10 mouse cellular contexts compared by ENCODE assay signal in the genomic region with DNA sequence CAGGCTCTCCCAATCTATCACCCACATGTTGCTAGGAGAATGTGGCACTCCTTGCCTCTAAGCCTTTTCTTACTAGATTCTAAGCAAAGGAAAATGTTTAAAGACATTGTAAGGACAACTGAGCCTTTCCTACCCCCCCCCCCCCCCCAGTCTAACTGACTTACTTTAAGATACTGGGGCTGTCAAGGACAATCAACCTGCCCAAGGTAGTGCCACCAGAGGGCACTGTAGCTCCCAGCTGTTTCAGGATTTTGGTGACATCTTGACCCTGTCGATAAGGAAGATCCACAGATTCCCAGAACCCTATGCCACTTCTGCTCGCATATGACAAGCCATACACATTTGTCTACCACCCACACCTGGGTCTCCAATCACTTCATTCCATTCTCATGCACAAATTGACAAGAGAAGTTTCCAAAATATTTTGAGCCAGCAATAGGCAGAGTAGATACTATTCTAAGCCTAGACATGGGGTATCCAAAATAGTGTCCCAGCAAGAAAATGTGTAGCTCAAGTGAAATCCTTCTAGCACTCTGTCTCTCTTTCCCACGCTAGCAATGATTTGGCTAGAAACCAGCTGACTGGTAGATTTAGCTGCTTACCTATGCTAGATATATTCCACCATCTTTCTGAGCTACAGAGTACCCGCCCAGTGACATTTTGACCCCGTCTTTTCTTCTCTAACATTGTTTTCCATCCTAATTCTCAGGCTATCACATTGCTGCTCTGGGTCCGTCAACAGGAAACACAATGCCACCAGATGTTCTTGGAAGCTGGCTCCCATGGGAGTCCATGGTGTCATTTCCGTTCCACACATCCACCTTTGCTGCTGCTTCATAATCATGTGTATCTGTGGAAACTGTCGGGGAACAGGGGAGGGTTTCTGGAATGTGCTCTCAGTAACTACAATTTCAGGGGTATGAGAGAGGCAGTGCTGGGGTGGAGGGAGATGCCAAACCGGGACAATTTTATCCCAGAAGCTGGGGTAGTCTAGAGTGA.
DNase-seq lines count a peak whose midpoint lies in the region; ATAC-seq and TF ChIP-seq lines count a peak whose summit lies in the region.
"Had no signal": no experiment of that assay in that cellular context is flagged by ENCODE, and none has a peak within 500 bp of the region (broad histone marks: within the 10 kb centered on the region; RNA-seq: fewer than 3 reads in every experiment).

No protein-coding gene starts in this region.

- TF ChIP-seq CTCF in gastrocnemius, adult 2 months (IDR thresholded peaks at IDR 0.05) = no peak

- H3K27ac ChIP-seq in gastrocnemius, adult 2 months = no peak overlapping the region
- H3K27ac ChIP-seq: liver, embryonic 13.5 days; midbrain, embryonic 15.5 days had no signal

- ATAC-seq in megakaryocyte-erythroid progenitor cell, adult 5-6 weeks (replicated peaks; ENCODE audit: low FRiP score, low TSS enrichment, poor library complexity, severe bottlenecking) = peak; percentile 34
- ATAC-seq: midbrain, embryonic 15.5 days had no signal

- intact Hi-C loops in gastrocnemius, adult 2 months (cut with DNase I) = loop anchor here (5.0 to 10.0 kb wide), 2 partner anchors 74 to 151 kb away; partner anchors contain the start of gene Syne1

- H3K4me3 ChIP-seq in gastrocnemius, adult 2 months = peak overlapping the region; percentile 4; the same call in 1 of the 2 replicates
- H3K4me3 ChIP-seq: liver, embryonic 13.5 days; midbrain, embryonic 15.5 days had no signal

- no peak for DNase-seq in gastrocnemius, adult 2 months
- DNase-seq in gastrocnemius, postnatal 4 days (ENCODE audit: low spot score in 2 of 2) = no peak
- peak; percentile 7 for DNase-seq in lung, postnatal 10 days
- DNase-seq in lung, postnatal 4 days = no peak
- DNase-seq in ZHBTc4 (ENCODE audit: low read depth, low spot score) = peak; percentile 41
- no peak for DNase-seq in natural killer cell, adult 2 months (ENCODE audit: low spot score in 2 of 2)
- no peak for DNase-seq in urinary bladder, postnatal 10 days (ENCODE audit: low spot score)
- DNase-seq: liver, embryonic 13.5 days had no signal

Comparison
In these comparisons a context has a peak if more than half of its experiments do, and no peak if none do; other contexts are left out.
1. DNase-seq: peak in lung, postnatal 10 days (single experiment) and ZHBTc4 (single experiment); none in gastrocnemius, adult 2 months (single experiment), gastrocnemius, postnatal 4 days (0 of 2), lung, postnatal 4 days (0 of 2), natural killer cell, adult 2 months (0 of 2) and urinary bladder, postnatal 10 days (single experiment).